Mouse (Mus musculus): ENCODE measurements around the gene Gm17509. TPM values are rescaled to one million over a fixed set of nuclear protein-coding genes. Genes with fewer than 3 reads are reported as not detected.

Gm17509 gene
- polyA plus RNA-seq, 2 experiments, result 0.08 to 0.20 TPM

- 74% methylated on average over 6 of the region's 6 CpGs for WGBS
- DNase-seq (ENCODE audit: low spot score) (no peak), ATAC-seq (ENCODE audit: low FRiP score, low read depth) (no peak)
- Histone ChIP-seq H3K27me3 (ENCODE audit: control insufficient read depth, insufficient read depth, low read length) (no peaks in the 10 kb centered on the region), H3K27ac (replicated peaks; ENCODE audit: low read depth, low read length) (no peak overlapping the region), H3K4me3 (replicated peaks; ENCODE audit: low read length) (no peak overlapping the region), H3K9ac (ENCODE audit: low read depth, low read length, severe bottlenecking) (no peak overlapping the region), H3K9me3 (ENCODE audit: control insufficient read depth, low read length) (no peaks in the 10 kb centered on the region), H3K36me3 (ENCODE audit: control insufficient read depth, insufficient read depth, low read length) (no peaks in the 10 kb centered on the region), H3K4me2 (replicated peaks; ENCODE audit: low read depth, low read length, severe bottlenecking) (no peak overlapping the region), H3K4me1 (ENCODE audit: control insufficient read depth, insufficient read depth, low read length) (peaks cover 10% of the 10 kb centered on the region)
- TF ChIP-seq POLR2A (IDR thresholded peaks at IDR 0.05; ENCODE audit: borderline replicate concordance, extremely low read depth, insufficient read depth, insufficient read length), result no peak
These were observed 9.7 kb upstream of the Gm17509 start for GRCm38 (mm10) chr13:117230371-117231110.

- no peak overlapping the region for H3K9ac ChIP-seq (ENCODE audit: low read depth, low read length, severe bottlenecking)
- H3K9me3 ChIP-seq (ENCODE audit: control insufficient read depth, low read length), result no peaks in the 10 kb centered on the region
- H3K4me3 ChIP-seq (replicated peaks; ENCODE audit: low read length), result no peak overlapping the region
- TF ChIP-seq POLR2A (IDR thresholded peaks at IDR 0.05; ENCODE audit: borderline replicate concordance, extremely low read depth, insufficient read depth, insufficient read length), result no peak
- ATAC-seq (ENCODE audit: low FRiP score, low read depth) (no peak), DNase-seq (ENCODE audit: low spot score) (no peak)
- H3K27me3 ChIP-seq (ENCODE audit: control insufficient read depth, insufficient read depth, low read length), result no peaks in the 10 kb centered on the region
- no peak overlapping the region for H3K4me2 ChIP-seq (replicated peaks; ENCODE audit: low read depth, low read length, severe bottlenecking)
- no peaks in the 10 kb centered on the region for H3K36me3 ChIP-seq (ENCODE audit: control insufficient read depth, insufficient read depth, low read length)
- H3K27ac ChIP-seq (replicated peaks; ENCODE audit: low read depth, low read length), result no peak overlapping the region
- H3K4me1 ChIP-seq (ENCODE audit: control insufficient read depth, insufficient read depth, low read length), result peaks cover 8% of the 10 kb centered on the region
- 80% methylated on average over 6 of the region's 6 CpGs for WGBS
These were observed 4.7 kb upstream of the Gm17509 start for GRCm38 (mm10) chr13:117225561-117225960.

- ATAC-seq (ENCODE audit: low FRiP score, low read depth) (no peak), DNase-seq (ENCODE audit: low spot score) (no peak)
- no peak overlapping the region for H3K4me3 ChIP-seq (replicated peaks; ENCODE audit: low read length)
- no peak for TF ChIP-seq POLR2A (IDR thresholded peaks at IDR 0.05; ENCODE audit: borderline replicate concordance, extremely low read depth, insufficient read depth, insufficient read length)
- no peaks in the 10 kb centered on the region for H3K36me3 ChIP-seq (ENCODE audit: control insufficient read depth, insufficient read depth, low read length)
- H3K4me1 ChIP-seq (ENCODE audit: control insufficient read depth, insufficient read depth, low read length), result peaks cover 10% of the 10 kb centered on the region
- 83% methylated on average over 2 of the region's 2 CpGs for WGBS
- H3K9ac ChIP-seq (ENCODE audit: low read depth, low read length, severe bottlenecking), result no peak overlapping the region
- no peaks in the 10 kb centered on the region for H3K27me3 ChIP-seq (ENCODE audit: control insufficient read depth, insufficient read depth, low read length)
- no peak overlapping the region for H3K27ac ChIP-seq (replicated peaks; ENCODE audit: low read depth, low read length)
- H3K9me3 ChIP-seq (ENCODE audit: control insufficient read depth, low read length), result no peaks in the 10 kb centered on the region
- no peak overlapping the region for H3K4me2 ChIP-seq (replicated peaks; ENCODE audit: low read depth, low read length, severe bottlenecking)
These were observed 4.0 kb upstream of the Gm17509 start for GRCm38 (mm10) chr13:117224901-117225300.

GRCm38 (mm10) chr13:117223125-117223524 lies 2.2 kb upstream of the Gm17509 start:
- Histone ChIP-seq H3K4me1 (ENCODE audit: control insufficient read depth, insufficient read depth, low read length) (peaks cover 10% of the 10 kb centered on the region), H3K4me3 (replicated peaks; ENCODE audit: low read length) (no peak overlapping the region), H3K36me3 (ENCODE audit: control insufficient read depth, insufficient read depth, low read length) (no peaks in the 10 kb centered on the region), H3K9me3 (ENCODE audit: control insufficient read depth, low read length) (no peaks in the 10 kb centered on the region), H3K27me3 (ENCODE audit: control insufficient read depth, insufficient read depth, low read length) (no peaks in the 10 kb centered on the region), H3K9ac (ENCODE audit: low read depth, low read length, severe bottlenecking) (no peak overlapping the region), H3K4me2 (replicated peaks; ENCODE audit: low read depth, low read length, severe bottlenecking) (no peak overlapping the region), H3K27ac (replicated peaks; ENCODE audit: low read depth, low read length) (no peak overlapping the region)
- no peak for DNase-seq (ENCODE audit: low spot score)
- no peak for ATAC-seq (ENCODE audit: low FRiP score, low read depth)
- no peak for TF ChIP-seq POLR2A (IDR thresholded peaks at IDR 0.05; ENCODE audit: borderline replicate concordance, extremely low read depth, insufficient read depth, insufficient read length)
- 52% methylated on average over 5 of the region's 5 CpGs for WGBS

- Histone ChIP-seq H3K27me3 (ENCODE audit: control insufficient read depth, insufficient read depth, low read length) (no peaks in the 10 kb centered on the region), H3K36me3 (ENCODE audit: control insufficient read depth, insufficient read depth, low read length) (no peaks in the 10 kb centered on the region), H3K9ac (ENCODE audit: low read depth, low read length, severe bottlenecking) (peak overlapping the region; percentile 69), H3K4me3 (replicated peaks; ENCODE audit: low read length) (peak overlapping the region; percentile 66), H3K4me1 (ENCODE audit: control insufficient read depth, insufficient read depth, low read length) (peaks cover 10% of the 10 kb centered on the region), H3K27ac (replicated peaks; ENCODE audit: low read depth, low read length) (no peak overlapping the region), H3K9me3 (ENCODE audit: control insufficient read depth, low read length) (no peaks in the 10 kb centered on the region), H3K4me2 (replicated peaks; ENCODE audit: low read depth, low read length, severe bottlenecking) (peak overlapping the region; percentile 94)
- DNase-seq (ENCODE audit: low spot score), result no peak
- ATAC-seq (ENCODE audit: low FRiP score, low read depth), result no peak
- 9% methylated on average over 16 of the region's 16 CpGs for WGBS
- TF ChIP-seq POLR2A (IDR thresholded peaks at IDR 0.05; ENCODE audit: borderline replicate concordance, extremely low read depth, insufficient read depth, insufficient read length), result no peak
These were observed 889 bp downstream of the Gm17509 start for GRCm38 (mm10) chr13:117219871-117220500.

Data from limb, embryonic 14.5 days (tissue).